Mouse (Mus musculus): ENCODE results near the gene Herc1.

DNA sequence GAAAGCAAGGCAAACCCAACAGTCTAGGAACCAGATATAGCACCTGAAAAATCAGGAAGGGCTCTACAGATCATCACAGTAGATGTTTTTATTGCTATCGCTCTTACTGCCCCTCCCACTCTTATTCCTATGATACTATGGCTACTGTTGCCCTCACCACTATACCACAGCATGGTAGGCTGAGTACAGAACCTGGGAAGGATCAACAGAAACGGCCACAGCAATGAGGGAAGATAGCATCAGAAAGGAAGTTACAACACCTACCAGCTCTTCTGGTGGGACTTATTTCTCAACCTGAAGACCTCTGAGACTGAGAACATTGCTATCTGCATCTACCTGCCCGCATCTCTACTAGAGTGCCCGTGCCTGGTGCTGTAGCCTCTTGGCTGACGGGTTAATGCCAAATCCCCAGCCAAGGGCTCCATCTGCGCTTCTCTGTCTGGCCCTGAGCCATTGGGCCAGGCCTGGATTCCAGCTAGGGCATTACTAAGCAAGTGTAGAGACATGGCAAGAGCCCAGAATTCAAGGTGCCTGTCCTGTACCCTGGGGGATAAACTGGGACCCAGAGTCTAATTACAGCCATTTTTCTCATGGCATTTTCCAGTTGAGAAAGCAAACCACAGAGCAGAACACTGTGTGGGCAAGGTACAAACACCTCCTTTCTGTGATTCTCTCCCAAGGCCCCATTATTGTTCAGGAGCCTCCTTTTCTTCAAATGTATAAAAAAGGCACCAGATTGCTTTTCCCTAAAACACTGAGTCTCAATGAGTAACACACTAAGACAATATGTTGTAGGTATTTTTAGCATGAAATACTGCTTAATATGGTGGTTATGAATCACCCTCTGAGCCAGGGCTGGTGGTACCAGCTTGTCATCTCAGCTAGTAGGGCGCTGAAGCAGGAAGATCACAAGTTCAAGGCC is 28.0 kb upstream of the Herc1 start:
- TF ChIP-seq TAL1 (IDR thresholded peaks at IDR 0.05; ENCODE audit: low read length) (no peak), GATA1 (IDR thresholded peaks at IDR 0.05; ENCODE audit: low read length) (no peak)
